Mouse (Mus musculus): ENCODE results near the gene Dolpp1.
A peak's percentile ranks its signal among the peaks of the same experiment; 100 is the strongest.

Dolpp1 gene

GRCm38 (mm10) chr2:30441518-30442497 is 49.8 kb downstream of the Dolpp1 start:
- DNase-seq, result peak; percentile 55 to 64

GRCm38 (mm10) chr2:30442498-30442890 is 50.4 kb downstream of the Dolpp1 start:
- no peak for DNase-seq

GRCm38 (mm10) chr2:30443281-30443680 is 51.2 kb downstream of the Dolpp1 start:
- DNase-seq, result no peak

GRCm38 (mm10) chr2:30444006-30444405 is 52.0 kb downstream of the Dolpp1 start:
- DNase-seq, result no peak

GRCm38 (mm10) chr2:30444450-30444849 is 52.4 kb downstream of the Dolpp1 start:
- DNase-seq, result no peak

- no peak for DNase-seq
Measured at GRCm38 (mm10) chr2:30445312-30445711, 53.3 kb downstream of the Dolpp1 start.

- peak; percentile 62 to 65 for DNase-seq
Measured at GRCm38 (mm10) chr2:30446891-30447826, 55.1 kb downstream of the Dolpp1 start.

- DNase-seq, result no peak
Measured at GRCm38 (mm10) chr2:30448371-30448770, 56.3 kb downstream of the Dolpp1 start.
